Mouse (Mus musculus) spleen, postnatal 36 days (tissue): Measurements from ENCODE around the gene Amz1.
A peak's percentile ranks its signal among the peaks of the same experiment; 100 is the strongest.

Source experiments
- DNase-seq, 2 experiments: peaks; one replicate each; pipeline ENCODE4 v3.0.0; 2022; ENCODE audit warnings: low spot score in 2 of 2, mixed read lengths in 1 of 2

The Amz1 gene

DNA sequence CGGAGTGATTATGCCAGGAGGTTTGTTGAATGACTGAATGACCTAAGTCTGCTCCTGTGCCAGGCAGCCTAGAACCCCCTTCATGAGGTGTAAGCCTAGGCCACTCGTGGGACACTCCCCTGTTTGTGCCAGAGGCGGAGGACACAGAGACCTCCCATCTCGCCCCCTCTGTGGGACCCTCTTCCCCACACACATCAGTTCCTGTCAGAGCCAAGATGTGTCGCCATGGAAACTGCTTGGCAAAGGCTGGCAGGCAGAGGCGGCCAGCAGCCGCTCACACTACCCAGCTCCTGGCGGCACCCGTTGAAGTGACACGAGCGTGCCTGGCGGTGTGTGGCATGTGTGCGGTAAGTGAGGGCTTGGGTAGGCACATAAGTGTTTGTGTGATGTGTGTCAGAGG is at the start of gene Amz1:
Amz1 (plus strand) TSS at position 306 of the 400 bp plus-strand sequence.
- DNase-seq, result no peak

DNA sequence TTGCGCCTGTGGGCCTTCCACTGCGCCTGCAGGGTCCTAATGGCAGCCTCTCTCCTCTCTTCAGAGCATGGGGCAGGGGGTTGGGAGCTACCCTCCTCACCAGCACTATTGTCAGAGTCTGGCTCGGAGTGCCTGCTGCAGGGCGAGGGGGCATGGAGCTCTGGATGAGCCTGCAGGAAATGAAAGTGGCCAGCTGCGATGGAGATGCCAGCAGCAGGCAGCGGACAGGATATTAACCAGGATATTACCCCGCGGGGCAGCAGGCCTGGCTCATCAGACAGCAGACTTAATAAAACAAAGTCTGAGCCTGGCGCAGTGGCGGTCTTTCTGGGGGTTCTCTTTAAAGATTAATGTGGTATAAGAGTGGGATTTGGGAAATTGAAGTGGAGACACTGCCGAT is 48.8 kb upstream of the Amz1 start:
- no peak for DNase-seq

DNA sequence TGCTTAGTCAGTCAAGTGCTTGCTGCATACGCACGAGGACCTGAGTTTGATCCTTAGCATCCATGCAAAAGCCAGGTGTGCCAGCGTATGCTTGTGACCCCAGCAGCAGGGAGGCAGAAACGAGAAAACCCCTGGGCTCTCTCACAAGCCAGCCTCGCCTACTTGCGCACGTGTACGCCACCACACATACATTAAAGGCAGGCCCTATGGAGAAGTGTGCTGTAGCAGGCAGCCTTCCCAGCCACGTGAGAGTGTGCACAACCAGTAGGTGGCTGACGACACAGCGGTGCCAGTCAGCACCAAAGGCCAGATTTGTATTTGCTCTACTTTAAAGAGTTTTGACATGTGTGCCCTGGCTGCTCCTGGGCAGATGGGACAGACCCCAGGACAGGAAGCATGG is 48.3 kb upstream of the Amz1 start:
- no peak for DNase-seq

DNA sequence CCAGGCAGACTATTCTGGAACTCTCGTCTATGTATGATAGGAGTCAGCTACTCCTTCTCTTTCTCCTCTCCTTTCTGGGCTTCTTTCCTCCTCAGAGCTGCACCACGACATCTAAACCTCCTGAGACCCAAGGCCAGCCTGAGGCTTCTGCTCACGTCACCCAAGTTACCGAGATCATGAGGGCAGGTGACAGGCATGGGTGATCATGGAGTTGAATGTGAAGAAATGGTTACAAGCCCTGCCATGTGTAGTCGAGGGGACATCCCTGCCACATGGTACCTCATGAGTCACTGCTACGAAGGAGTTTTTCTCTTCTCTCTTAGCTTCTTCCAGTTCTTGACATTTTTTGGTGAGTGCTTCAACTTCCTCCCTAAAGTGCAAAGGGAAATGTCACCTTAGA is 46.8 kb upstream of the Amz1 start:
- peak; percentile 44 to 51 for DNase-seq

DNA sequence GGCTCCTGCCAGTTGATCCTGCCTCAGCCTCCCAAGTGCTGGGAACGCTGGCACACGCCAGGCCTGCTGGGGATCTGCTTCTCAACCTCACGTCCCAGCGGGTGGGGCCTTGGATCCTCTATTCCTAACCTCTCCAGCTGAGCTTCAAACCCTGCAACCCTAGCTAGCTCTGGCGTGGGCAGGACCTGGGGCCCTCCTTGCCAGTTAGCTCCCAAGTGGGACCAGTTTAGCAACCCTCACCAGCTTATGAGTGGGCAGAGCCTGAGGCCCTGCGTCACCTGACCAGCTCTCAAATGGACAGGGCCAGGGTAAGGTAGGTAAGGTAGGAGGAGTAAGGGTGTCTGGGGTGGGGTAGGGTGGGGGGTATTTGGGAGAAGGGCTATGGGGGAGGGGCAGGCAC is 43.9 kb upstream of the Amz1 start:
- DNase-seq, result no peak

DNA sequence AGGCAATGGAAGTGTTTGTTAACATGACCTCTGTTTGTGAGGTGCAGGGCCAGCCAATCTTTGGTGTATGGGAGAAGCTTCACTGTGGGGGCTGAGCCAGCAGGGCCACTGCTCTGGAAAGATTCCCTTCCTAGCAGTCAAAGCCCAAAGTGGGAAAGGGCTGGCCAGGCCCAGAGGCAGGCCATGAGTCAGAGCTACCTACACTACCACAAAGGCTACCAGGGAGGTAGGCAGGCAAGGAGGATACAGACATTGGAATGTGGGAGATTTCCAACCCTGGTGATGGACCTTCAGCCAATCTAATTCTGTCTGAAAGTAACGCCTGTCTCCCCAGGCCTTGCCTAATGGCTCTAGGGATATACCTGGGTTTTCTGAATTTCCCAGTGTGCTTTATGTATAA is 43.0 kb upstream of the Amz1 start:
- DNase-seq, result no peak

DNA sequence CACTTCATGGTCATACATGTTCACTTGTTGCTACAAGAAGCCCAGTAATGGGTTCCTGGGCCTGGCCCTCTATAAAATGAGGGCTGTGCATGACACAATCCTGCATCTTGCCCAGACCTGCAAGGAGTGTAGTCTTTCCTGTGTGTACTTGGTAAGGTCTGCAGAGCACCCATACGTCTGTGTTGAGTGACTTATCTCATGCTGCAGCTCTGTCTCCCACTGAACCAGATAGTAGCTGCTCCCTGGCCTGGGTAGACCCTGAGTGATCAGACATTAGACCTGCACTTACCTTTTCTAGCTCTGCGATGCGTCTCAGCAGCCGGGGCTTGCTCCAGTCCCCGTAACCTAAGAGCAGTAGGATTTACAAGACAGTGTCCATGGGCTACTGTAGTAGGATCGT is 41.8 kb upstream of the Amz1 start:
- DNase-seq, result no peak

DNA sequence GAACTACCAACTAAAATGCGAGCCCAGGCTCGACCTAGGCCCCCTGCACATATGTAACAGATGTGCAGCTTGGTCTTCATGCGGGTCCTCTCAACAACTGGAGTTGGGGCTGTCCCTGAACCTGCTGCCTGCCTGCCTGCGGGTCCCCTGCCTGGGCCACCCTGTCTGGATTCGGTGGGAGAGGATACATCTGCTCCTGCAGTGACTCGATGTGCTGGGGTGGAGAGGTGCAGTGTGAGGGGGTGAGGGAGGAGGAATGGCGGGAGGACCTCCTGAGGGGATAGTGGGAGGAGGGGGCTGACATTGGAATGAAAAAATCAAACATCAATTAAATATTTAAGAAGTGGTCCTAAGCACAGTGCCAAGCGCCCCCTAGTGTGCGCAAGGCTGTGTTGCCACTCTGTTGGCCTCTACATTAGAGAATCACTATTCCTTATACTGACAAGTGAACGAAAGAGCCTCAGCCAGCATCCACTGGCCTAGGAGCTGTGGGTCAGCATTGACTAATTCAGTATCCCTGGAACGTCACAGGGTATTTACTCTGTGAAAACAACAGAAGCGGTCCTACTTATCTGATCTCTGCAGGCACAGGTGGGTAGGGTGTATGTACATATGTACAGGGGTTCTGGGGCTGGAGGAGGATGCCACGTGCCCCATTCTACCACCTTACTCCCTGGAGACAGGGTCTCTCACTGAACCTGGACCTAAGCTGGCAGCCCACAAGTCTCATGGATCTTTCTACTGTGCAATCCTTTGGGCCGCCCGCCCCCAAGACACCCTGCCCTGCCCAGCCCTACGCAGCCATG is 39.4 kb upstream of the Amz1 start:
- DNase-seq, result peak in 1 of 2 experiments; percentile 37

DNA sequence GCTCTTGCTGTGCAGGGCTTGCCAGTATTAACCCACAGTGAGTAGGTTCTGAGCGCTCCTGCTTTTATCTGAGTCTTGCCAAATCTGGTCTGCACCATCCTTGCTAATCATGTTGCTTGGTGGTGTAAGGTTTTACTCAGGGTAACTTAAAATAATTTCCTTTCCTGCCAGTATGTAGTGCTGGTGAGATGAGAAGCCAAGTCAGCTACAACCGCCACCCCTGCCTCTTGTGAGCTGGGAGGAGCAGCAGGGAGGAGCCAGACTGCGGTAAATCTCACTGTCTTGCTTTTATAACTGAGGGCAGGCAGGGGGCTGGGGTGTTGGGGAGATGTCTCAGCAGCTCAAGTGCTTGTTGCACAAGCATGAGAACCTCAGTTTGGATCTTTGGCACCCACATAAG is 35.5 kb upstream of the Amz1 start:
- DNase-seq, result no peak

DNA sequence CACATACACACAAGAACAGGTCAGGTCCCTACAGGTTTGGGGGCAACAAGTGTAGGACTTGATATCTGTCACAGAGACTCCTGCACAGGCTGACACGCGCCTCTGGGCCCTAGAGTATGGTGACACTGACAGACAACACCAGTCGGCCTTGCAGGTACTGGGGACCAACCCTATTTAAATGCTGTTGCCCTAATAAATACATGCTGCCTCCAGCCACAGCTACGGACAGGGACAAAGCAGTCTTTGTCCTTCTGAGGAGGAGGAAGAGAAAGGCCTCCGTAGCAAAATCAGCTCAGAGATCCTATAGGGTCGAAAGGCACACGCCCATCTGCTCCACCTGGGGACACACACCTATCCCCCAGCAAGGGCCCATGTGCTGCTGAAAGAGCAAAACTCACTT is 27.9 kb upstream of the Amz1 start:
- no peak for DNase-seq

DNA sequence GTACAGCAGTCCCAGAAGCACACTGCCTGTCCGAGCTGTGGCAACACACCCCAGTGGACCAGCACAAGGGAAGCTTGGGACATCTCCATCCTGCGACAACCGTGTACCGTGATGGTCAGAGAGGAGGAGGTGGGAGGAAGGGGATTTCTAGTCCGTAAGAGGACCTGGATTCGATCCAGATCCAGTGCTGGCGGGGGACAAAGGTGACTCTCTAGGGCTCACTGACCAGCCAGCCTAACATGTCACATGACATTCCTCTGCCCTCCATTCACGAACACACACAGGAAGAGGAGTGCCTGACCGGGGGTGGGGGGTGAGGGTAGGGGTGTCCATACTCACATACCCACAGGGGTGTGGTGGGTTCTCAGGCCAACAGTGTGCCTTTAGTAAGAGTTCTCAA is 24.2 kb upstream of the Amz1 start:
- DNase-seq, result no peak

DNA sequence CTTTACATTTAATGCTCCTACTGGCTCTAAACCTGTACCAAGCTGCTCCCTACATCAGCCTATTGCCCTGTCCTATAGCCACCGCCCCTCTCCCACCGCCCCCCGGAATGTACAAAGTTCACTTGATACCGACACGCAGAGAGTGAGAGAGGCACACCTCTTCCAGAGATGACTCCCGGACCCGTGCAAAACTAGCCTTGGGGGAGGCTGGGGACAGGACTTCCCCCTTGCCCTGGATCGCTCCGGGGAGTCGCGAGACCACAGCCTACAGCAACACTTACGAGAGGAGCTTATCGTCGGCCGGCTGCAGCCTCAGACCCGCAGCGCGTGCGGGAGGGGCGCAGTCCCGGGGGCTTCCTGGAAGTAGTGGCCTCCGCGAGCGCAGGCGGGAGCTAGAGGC is 22.3 kb upstream of the Amz1 start:
- no peak for DNase-seq

DNA sequence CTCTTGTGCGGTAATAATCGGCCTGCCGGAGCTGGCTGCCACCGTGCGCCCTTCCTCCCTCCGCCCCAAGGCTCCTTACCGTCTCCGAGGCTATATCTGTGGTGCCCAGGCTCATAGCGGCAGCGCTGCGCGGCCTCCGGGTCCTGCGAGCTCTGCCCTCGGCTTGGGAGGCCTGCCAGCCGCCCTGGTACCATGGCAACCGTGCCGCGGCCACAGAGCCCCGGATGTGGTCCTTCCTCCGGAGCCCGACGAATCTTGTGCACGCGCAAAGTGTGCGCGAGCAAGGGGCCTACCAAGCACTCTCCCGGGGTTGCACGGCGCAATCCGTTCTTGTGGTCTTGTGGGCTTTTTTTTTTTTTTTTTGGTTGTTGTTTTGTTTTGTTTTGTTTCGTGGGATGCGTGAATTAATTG is 21.8 kb upstream of the Amz1 start, which contains the start of gene Iqce:
Iqce (minus strand) TSS at position 276 of the 411 bp plus-strand sequence.
- DNase-seq, result peak; percentile 94

DNA sequence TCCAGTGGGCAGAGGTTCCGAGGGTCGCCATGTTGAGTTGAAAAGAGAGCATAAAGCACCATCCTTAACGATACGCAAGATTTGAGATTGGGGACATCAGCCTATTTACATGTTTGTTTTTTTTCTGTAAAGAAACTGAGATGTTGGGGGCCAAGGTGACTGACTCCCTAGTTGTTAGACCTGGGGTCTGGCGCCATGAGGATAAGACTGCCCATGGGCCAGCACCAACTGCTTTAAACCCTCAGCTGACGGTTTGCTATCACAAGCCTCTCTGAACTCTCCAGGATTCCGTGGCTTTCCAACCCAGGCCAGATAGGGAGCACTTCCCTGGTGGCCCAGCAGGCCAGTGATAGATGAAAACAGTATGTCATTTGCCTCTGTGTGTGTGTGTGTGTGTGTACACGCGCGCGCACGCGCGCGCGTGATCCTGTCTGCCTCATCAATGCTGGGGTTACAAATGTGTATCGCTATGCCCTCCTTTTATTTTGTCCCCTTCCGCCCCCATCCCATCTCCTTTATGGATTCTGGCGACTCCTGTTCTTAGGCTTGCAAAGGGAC is 21.2 kb upstream of the Amz1 start:
- DNase-seq, result no peak

DNA sequence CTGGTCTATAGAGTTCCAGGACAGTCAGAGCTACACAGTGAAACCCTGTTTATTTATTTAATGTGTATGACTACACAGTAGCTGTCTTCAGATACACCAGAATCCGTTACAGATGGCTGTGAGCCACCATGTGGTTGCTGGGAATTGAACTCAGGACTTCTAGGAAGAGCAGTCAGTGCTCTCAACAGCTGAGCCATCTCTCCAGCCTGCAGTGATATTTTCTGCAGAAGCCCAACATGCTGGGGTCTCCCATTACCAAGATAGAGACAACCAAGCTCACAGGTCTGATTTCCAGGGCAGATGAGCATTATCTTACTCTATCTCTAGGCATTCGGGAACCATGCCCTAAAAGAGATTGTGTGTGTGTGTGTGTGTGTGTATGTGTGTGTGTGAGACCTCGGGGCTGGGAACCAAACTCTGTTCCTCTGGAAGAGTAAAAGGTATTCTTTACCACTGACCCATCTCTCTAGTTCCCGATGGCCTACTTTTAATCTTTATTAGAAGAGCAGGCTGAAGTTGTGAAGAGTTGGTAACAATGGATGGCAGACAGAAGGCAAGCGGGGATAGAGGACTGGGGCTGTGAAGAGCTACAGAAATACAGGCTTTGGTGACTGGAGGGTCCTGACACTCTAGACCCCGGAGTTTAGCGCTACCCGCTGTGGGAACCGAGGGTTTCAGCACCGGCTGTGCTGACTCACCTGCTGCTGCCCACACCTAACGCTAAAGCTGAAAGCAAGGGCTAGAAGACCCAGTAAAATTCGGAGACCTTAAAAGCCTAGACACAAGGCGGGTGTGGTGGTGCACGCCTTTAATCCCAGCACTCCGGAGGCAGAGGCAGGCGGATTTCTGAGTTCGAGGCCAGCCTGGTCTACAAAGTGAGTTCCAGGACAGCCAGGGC is 20.2 kb upstream of the Amz1 start:
- no peak for DNase-seq

DNA sequence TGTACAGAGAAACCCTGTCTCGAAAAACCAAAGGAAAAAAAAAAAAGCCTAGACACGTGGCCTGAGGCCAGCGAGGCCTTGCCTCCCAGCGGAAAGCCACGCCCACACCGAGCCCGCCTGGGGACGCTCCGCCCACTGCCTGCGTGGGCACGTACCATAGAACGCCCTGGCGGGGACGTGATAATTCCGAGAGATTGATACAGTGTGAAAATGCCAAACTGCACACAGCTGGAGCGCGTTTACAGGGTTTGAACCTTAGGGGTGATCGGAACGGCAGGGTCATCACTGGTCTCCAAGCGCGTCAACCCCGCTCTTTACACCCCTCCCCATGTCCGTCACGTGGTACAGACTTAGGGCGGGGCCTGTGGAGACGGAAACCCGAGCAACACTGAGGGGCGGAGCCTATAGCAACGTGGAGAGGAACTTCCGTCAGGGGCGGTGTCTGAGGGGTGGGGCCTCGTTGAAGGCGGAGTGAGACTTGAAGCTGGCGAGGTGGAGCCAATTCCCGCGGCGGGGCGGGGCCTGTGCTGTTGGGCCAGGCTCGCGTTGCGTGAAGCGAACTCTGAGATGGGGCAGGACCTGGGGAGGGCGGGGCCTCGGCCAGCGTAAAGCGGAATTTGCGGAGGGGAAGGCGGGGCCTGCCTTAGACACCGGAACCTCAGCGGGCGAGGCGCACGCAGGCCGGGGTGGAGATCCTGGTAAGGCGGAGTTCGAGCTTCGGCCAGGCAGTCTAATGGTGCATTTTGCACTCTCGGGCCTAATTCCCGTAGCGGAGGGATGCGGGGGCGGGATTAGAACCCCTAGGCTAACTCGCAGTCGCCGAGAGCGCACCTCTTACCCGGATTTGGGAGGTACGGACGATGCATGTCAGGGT is 19.3 kb upstream of the Amz1 start, which contains the start of gene Brat1:
Brat1 (plus strand) TSS at position 634 of the 874 bp plus-strand sequence.
- peak; percentile 100 for DNase-seq

DNA sequence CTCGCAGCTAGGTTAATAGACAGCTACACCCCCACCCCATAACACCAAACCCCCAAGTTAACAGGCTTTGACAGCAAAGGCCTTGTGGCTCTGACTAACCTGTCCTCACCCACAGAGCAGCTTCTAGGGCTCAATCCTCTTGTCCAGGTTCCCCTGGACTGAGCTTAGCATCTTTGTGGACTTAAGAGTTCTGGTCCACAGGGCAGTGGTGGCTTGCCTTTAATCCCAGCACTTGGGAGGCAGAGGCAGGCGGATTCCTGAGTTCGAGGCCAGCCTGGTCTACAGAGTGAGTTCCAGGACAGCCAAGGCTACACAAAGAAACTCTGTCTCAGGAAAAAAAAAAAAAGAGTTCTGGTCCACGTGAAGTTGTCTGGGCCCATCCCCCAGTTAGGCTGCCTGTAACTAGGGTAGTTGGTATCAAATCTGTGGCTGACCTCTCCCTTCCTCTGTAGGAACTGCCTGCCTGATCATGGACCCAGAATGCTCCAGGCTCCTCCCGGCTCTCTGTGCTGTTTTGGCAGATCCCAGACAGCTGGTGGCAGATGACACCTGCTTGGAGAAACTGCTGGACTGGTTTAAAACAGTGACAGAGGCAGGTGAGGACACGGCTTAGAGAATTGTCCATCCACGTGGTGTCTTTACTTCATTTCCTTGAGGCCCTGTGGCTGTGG is 18.3 kb upstream of the Amz1 start:
- no peak for DNase-seq

DNA sequence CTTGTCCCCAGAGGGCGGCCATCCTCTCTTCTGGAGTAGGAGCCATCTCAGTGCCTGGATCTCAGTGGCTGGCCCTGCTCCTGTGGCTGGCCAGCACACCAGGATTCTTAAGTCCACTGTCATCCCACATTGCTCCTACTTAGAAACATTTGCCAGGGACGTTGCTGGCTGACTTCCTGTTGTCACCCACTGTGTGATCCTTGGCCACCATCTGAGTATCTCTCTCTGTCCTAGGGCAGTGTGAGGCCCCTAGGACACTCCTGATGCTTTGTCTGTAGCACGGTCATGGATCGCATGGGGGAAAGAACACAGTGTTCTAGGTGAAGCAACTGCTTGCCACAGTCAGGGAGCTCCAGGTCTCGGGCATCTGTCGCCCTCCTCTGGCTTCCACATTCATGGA is 13.6 kb upstream of the Amz1 start:
- DNase-seq, result no peak

DNA sequence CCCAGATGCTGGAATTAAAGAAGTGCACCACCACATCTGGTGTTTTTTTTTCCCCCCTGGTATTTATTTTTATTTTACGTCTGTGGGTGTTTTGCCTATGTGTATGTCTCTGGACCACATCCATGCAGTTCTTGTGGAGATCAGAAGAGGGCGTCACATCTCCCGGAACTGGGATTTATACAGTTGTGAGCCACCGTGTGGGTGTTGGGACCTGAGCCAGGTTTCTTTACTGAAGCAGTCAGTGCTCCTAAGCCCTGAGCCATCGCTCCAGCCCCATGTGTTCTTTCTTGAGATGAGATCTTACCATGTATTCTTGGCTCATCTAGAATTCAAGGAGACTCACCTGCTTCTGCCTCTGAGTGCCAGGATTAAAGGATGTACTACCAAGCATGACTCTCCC is 12.9 kb upstream of the Amz1 start:
- DNase-seq, result no peak

DNA sequence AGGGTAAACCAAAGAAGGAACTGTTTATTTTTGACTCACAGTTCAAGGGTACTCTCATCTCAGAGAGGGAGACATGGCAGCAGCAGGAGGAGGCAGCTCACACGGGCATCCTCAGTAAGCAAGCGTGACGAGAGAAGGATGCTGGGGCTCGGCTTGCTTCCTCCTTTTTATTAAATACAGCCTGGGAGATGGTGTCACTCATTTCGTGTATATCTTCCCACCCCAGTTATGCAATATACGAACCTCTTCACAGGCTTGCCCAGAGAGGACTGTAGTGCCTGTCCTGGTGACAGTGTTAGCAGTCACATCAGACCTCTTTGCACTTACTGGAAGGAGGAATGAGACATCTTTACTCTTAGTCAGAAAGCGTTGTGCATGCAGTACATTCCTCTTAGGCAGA is 3.2 kb upstream of the Amz1 start:
- no peak for DNase-seq

DNA sequence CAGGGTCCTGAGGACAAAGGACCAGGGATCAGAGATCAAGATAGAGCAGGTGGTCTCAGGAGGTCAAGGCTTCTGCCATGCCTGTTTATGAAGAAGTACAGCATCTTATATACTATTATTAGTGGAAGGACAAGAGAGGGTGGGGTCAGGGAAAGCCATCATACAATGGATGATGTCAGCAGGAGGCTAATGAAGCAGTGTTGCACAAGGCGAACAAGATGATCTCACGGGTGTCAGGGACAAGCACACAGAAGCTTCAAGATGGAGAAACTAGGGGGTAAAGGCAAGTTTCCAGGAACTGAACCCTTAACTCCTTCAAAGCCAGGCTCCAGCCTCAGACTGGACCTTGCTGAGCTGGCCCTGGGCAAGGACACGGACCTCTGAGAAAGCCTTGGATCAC is 1.8 kb upstream of the Amz1 start:
- no peak for DNase-seq
